Mouse (Mus musculus) forebrain, postnatal 0 days (tissue): Measurements from ENCODE around the gene Radil. TPM values are rescaled to one million over a fixed set of nuclear protein-coding genes. Genes with fewer than 3 reads are reported as not detected.

Experiments used
- ATAC-seq: fragments of 200-750 bp; cut with Nextera tagmentation; 2 replicates; pipeline ENCODE4 v1.8.0; 2017; ENCODE audit warnings: mild to moderate bottlenecking, moderate library complexity
- DNase-seq: peaks from one replicate; pipeline ENCODE4 v3.0.0-alpha.2; 2015
- H3K27ac ChIP-seq: fragments of 300-500 bp; sonication (generic); 2 replicates; pipeline ENCODE4 v1.5.1; 2014; ENCODE audit warnings: low read depth, mild to moderate bottlenecking, antibody characterized with exemption, low read length, moderate library complexity, mixed read lengths
- H3K27me3 ChIP-seq: fragments of 300-500 bp; sonication (generic); 2 replicates; pipeline ENCODE4 v1.6.1; 2014; ENCODE audit warnings: mild to moderate bottlenecking, low read length, mixed read lengths; ENCODE audit not compliant: insufficient read depth
- H3K36me3 ChIP-seq: fragments of 300-500 bp; sonication (generic); 2 replicates; pipeline ENCODE4 v1.6.1; 2014; ENCODE audit warnings: mild to moderate bottlenecking, moderate library complexity; ENCODE audit not compliant: insufficient read depth
- H3K4me1 ChIP-seq: fragments of 300-500 bp; sonication (generic); 2 replicates; pipeline ENCODE4 v1.6.1; 2014; ENCODE audit warnings: antibody characterized with exemption; ENCODE audit not compliant: insufficient read depth
- H3K4me2 ChIP-seq: fragments of 300-500 bp; sonication (generic); 2 replicates; pipeline ENCODE4 v1.6.1; 2014; ENCODE audit warnings: low read depth, mild to moderate bottlenecking, moderate library complexity
- H3K4me3 ChIP-seq: fragments of 300-500 bp; sonication (generic); 2 replicates; pipeline ENCODE4 v1.5.1; 2014; ENCODE audit warnings: low read depth, low read length, mixed read lengths
- H3K9ac ChIP-seq: fragments of 300-500 bp; sonication (generic); 2 replicates; pipeline ENCODE4 v1.6.1; 2014; ENCODE audit warnings: mild to moderate bottlenecking
- H3K9me3 ChIP-seq: fragments of 300-500 bp; sonication (generic); 2 replicates; pipeline ENCODE4 v1.6.1; 2016; ENCODE audit warnings: low read length
- CTCF ChIP-seq: sonication (generic); IDR thresholded peaks from 2 replicates; pipeline ENCODE4 v1.5.1; 2016; ENCODE audit warnings: antibody characterized with exemption, control low read depth, low read depth
- WGBS: fragments of 180-500 bp; shearing (Covaris S2); extraction: QIAGEN DNeasy Blood & Tissue Kit; methylation state at CpG from one replicate; pipeline ENCODE4 v1.1.7; 2014; 5-methylcytosine and 5-hydroxymethylcytosine counted together
- polyA plus RNA-seq: library from polyadenylated mRNA; unstranded; fragments of >200 nt; fragmentation: Nextera tagmentation; extraction: Ambion mirVana; gene quantifications from 2 replicates; pipeline ENCODE4 v1.2.1, GENCODE M21; 2015
- total RNA-seq: library from RNA; depleted of rRNA; stranded (reverse); fragments of >200 nt; gene quantifications from 2 replicates; pipeline ENCODE4 v1.2.3, GENCODE M21; 2014

Gene Radil
- total and polyA plus RNA-seq, 2 experiments from 2014 or later, result 10.4 to 10.8 TPM

DNA sequence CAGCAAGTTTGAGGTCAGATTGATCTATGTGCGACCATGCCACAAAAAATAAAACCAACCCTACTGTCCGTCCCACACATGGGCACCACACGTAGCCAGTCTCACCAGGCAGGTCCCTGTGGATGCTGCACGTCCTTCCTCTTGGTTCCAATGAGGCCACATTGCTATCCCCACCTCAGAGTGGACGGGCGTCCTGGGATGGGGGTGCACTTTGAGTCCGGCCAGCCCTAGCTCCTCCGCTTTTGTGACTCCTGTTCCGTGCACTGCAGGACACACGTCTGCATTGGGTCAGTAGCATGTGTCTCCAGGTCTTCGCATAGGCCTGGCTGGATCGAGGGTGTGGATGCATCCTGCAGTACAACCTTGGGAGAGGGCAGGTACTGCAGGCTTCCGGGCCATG, 82.5 kb downstream of the Radil start:
- H3K4me2 ChIP-seq, result no peak overlapping the region
- H3K9ac ChIP-seq, result no peak overlapping the region
- H3K4me1 ChIP-seq, result peaks cover under 1% of the 10 kb centered on the region; the same call in 1 of the 2 replicates
- DNase-seq (no peak), ATAC-seq (no peak)
- 93% methylated on average over 13 of the region's 13 CpGs for WGBS
- no peak overlapping the region for H3K4me3 ChIP-seq
- H3K36me3 ChIP-seq, result peaks cover 41% of the 10 kb centered on the region
- no peaks in the 10 kb centered on the region for H3K27me3 ChIP-seq
- H3K27ac ChIP-seq, result no peak overlapping the region
- no peaks in the 10 kb centered on the region for H3K9me3 ChIP-seq
- no peak for TF ChIP-seq CTCF

DNA sequence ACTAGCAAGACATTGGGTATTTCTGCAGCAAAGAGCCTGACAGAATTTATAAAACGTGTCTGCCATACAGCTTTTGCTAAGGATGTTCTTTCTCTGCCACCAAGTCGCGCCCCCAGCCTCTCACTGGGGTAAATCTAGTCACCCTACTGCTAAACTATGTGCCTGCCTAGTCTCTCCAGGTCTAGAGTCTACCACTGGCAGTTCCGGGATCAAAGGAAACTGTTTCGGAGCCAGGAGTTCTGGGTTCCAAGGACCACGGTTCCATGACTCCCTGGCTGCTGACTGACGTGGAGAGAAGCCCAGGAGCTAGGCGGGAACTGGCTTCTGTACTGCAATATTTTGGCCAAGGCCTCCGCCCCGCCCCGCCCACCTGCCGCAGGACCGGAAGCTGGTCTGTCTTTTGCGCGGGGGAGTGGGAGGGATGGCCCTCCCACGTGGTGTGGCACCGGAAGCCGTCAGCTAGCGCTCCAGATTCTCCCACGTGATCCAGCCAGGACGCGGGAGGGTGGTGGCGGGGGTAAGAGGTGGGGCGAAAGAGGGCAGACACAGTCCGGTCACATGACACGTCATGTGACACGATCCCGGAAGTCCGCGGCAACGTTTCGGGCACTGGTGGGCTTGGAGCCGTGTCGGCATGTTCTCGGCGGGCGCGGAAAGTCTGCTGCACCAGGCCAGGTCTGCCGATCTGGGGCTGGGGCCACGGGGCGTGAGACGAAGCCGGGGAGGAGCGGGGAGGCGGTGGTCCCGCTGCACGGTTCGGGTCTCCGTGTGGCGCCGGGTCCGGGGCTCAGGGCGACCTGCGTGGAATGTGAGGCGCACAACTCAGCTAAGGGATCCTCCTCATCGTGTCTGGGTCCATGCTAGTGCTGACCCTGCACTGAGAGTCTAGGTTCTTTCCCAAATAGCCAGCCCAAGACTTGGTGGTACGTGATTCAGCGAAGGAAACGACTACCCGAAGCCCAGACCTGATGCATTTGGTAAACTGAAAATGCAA, 87.1 kb downstream of the Radil start, which contains the start of gene Ap5z1:
Ap5z1 (plus strand) TSS at position 484 of the 994 bp plus-strand sequence.
- Histone ChIP-seq H3K9me3 (no peaks in the 10 kb centered on the region), H3K27ac (peak within 1 kb of the TSS; percentile 87), H3K4me3 (peak within 1 kb of the TSS; percentile 56), H3K36me3 (peaks cover 16% of the 10 kb centered on the region), H3K4me2 (peak within 1 kb of the TSS; percentile 90), H3K4me1 (peaks cover 4% of the 10 kb centered on the region; the same call in 1 of the 2 replicates), H3K27me3 (no peaks in the 10 kb centered on the region), H3K9ac (peak within 1 kb of the TSS; percentile 58)
- DNase-seq (peak; percentile 96), ATAC-seq (peak; percentile 95)
- WGBS, result 3% methylated on average over 60 of the region's 60 CpGs
- no peak for TF ChIP-seq CTCF

DNA sequence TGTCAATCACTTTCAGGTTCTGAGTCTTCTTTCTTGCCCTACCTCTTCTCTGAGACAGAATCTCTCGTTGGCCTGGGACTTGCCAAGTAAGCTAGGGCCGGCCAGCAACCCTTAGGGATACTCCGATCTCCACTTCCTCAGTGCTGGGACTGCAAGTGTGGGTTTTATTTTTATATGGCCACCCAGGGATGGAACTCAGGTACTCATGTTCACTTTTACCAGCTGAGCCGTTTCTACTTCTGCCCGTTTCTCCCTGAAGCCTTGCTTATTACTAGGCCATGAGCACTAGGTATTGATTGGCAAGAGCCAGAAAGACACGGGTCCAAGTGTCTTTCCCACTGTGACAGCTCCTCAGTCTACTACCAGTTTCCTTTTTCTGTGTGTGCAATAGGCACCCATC, 87.9 kb downstream of the Radil start:
- peak overlapping the region; percentile 87 for H3K27ac ChIP-seq
- H3K4me2 ChIP-seq, result peak overlapping the region; percentile 90
- peak overlapping the region; percentile 58 for H3K9ac ChIP-seq
- peaks cover 16% of the 10 kb centered on the region for H3K36me3 ChIP-seq
- H3K4me3 ChIP-seq, result peak overlapping the region; percentile 56; the same call in 1 of the 2 replicates
- peaks cover 4% of the 10 kb centered on the region; the same call in 1 of the 2 replicates for H3K4me1 ChIP-seq
- H3K9me3 ChIP-seq, result no peaks in the 10 kb centered on the region
- DNase-seq (peak; percentile 23), ATAC-seq (no peak)
- H3K27me3 ChIP-seq, result no peaks in the 10 kb centered on the region
- WGBS, result 83% methylated on average over 6 of the region's 6 CpGs
- TF ChIP-seq CTCF, result no peak

DNA sequence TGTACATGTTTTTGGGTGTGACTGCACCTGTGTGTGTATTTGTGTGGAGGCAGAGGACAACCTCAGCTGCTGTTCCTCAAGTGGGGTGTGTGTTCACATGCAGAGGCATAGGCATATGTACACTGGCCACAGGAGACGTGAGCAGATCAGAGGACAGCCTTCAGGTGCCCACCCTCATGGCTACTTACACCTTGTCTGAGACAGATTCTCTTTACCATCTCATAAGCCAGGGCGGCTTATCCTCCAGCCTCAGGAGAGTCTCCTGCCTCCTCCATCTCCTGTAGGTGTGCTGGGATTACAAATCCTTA, 88.3 kb downstream of the Radil start:
- no peaks in the 10 kb centered on the region for H3K9me3 ChIP-seq
- no peak overlapping the region for H3K4me2 ChIP-seq
- no peak overlapping the region for H3K27ac ChIP-seq
- ATAC-seq, result no peak
- DNase-seq, result no peak
- H3K4me1 ChIP-seq, result peaks cover 4% of the 10 kb centered on the region; the same call in 1 of the 2 replicates
- H3K36me3 ChIP-seq, result peaks cover 16% of the 10 kb centered on the region
- no peak for TF ChIP-seq CTCF
- H3K4me3 ChIP-seq, result no peak overlapping the region
- no peaks in the 10 kb centered on the region for H3K27me3 ChIP-seq
- 92% methylated on average over 2 of the region's 2 CpGs for WGBS
- no peak overlapping the region for H3K9ac ChIP-seq

DNA sequence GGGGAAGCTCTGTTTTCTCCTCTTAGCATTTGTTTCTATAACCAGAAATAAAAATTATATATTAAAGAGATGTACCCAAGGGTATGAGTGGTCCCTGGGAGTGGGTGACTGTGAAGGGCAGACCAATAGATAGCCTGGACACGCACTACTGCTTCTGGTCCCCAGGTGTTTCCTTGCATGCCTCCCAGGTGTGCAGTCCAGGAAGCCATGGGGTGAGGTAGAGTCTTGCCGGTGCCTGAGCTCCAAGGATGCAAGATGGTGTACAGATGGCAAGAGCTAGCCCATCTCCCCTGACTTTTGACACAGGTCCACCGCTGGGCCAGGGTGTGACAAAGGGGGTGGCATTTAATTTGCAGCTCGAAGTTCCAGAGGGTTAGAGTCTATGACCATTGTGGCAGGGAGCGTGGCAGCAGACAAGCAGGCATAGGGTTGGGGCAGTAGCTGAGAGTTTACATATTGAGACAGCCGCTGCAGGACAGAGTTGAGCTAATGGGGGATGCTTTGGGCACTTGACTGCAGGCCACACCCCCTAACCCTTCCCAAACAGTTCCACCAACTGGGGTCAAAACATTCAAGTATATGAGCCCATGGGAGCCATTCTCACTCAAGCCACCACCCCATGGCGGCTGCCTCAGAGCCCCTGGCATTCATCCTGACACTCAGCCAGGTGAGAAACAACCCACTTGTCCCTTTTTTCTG, 88.8 kb downstream of the Radil start:
- WGBS, result 97% methylated on average over 7 of the region's 7 CpGs
- Histone ChIP-seq H3K27ac (no peak overlapping the region), H3K9ac (no peak overlapping the region), H3K9me3 (no peaks in the 10 kb centered on the region), H3K36me3 (peaks cover 16% of the 10 kb centered on the region), H3K4me3 (no peak overlapping the region), H3K4me2 (no peak overlapping the region), H3K4me1 (peaks cover 4% of the 10 kb centered on the region; the same call in 1 of the 2 replicates), H3K27me3 (no peaks in the 10 kb centered on the region)
- DNase-seq, result no peak
- TF ChIP-seq CTCF, result no peak
- ATAC-seq, result no peak

DNA sequence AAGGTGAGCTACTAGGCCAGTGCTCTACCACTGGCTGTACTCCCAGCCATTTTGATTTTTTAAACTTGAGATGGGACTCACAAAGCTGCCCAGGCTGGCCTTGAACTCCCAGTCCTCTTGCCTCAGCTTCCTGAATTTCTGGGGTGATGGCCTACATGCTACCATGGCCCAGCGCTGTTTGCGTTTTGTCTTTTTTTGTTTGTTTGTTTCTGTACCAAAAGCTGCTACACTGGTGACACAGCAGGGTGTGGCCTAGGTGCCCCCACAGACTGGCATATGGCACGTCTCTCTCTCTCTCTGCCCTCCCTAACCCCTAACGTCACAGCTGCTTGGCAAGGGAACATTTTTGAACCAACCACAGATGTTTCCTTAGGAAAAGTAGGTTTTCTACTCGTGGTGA, 91.1 kb downstream of the Radil start:
- TF ChIP-seq CTCF, result no peak
- Histone ChIP-seq H3K9ac (no peak overlapping the region), H3K4me3 (no peak overlapping the region), H3K27ac (no peak overlapping the region), H3K36me3 (peaks cover 32% of the 10 kb centered on the region), H3K4me2 (no peak overlapping the region), H3K4me1 (peaks cover 4% of the 10 kb centered on the region; the same call in 1 of the 2 replicates), H3K27me3 (no peaks in the 10 kb centered on the region), H3K9me3 (no peaks in the 10 kb centered on the region)
- WGBS, result 63% methylated on average over 5 of the region's 5 CpGs
- ATAC-seq (no peak), DNase-seq (no peak)
